Mouse (Mus musculus) erythroblast, embryonic 14.5 days (primary cell): ENCODE results near the gene Rab11a.

ENCODE experiments used
- GATA1 ChIP-seq: IDR thresholded peaks from 2 replicates; pipeline ENCODE4 v1.6.1; 2012; ENCODE audit warnings: low read length, inconsistent platforms, mixed read lengths
- TAL1 ChIP-seq: IDR thresholded peaks from 3 replicates; pipeline ENCODE4 v1.6.1; 2012; ENCODE audit warnings: low read length, inconsistent platforms, mixed read lengths

DNA sequence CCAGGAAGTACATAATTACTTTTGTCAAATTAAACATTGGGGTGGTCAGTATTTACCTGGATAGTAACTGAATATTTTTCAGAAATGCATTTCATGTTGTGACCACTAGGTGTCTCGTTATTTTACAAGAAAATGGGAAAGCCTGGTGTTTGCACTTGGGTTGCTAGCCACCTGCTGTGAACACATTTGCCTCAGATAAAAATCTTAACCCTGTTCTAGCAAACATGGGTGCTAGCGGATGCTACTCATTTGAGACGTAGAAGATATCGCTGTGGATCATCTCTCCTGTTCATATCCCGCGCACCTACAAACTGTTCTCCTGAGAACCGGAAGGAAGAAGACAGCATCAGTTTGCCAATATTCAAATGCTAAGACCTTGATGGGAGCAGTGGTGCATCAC, 42.1 kb upstream of the Rab11a start:
- 0 out of 2 replicates have a peak, but pooled peaks have one; percentile 6 for TF ChIP-seq GATA1
- no peak for TF ChIP-seq TAL1
